Mouse (Mus musculus) erythroblast, embryonic 14.5 days (primary cell): ENCODE results near the gene Srebf2.

Experiments
- GATA1 ChIP-seq: IDR thresholded peaks from 2 replicates; pipeline ENCODE4 v1.6.1; 2012; ENCODE audit warnings: low read length, inconsistent platforms, mixed read lengths
- TAL1 ChIP-seq: IDR thresholded peaks from 3 replicates; pipeline ENCODE4 v1.6.1; 2012; ENCODE audit warnings: low read length, inconsistent platforms, mixed read lengths

DNA sequence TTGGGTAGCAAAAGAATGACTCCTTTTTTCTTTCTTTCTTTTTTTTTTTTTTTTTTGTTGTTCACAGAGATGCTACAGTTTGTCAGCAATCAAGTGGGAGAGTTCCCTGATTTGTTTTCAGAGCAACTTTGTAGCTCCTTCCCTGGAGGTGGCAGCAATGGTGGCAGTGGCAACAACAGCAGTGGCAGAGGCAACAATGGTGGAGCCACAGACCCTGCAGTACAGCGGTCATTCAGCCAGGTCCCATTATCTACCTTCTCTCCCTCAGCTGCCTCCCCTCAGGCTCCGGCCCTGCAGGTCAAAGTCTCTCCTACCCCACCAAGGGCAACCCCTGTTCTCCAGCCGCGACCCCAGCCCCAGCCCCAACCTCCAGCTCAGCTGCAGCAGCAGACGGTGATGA is 22.7 kb downstream of the Srebf2 start:
- no peak for TF ChIP-seq GATA1
- no peak for TF ChIP-seq TAL1
